Mouse (Mus musculus) heart, postnatal 25 days (tissue): ENCODE measurements around the gene Arxes2. TPM values are rescaled to one million over a fixed set of nuclear protein-coding genes. Genes with fewer than 3 reads are reported as not detected.
"Not testable (repeated sequence)": the region's sequence is repeated elsewhere in the genome, so short reads cannot be mapped to it uniquely, and the experiment has no call there.

Experiments
- DNase-seq: peaks from one replicate; pipeline ENCODE4 v3.0.0; 2022; ENCODE audit warnings: low spot score
- intact Hi-C: fragments of 180-260 bp; cut with DNase I; formaldehyde crosslinking; loops from one replicate; pipeline ENCODE4 v1.15.1; 2025
- total RNA-seq, 2 experiments: library from RNA; stranded (reverse); gene quantifications; 2 replicates each; pipeline ENCODE4 v1.2.3; 2021

The Arxes2 gene
- total RNA-seq, 2 experiments from 2014 or later, result 2.0 to 3.0 TPM

GRCm38 (mm10) chrX:136030331-136030730 lies 36.7 kb downstream of the Arxes2 start:
- intact Hi-C loops, result no loop called here
- DNase-seq, result no peak

- DNase-seq, intact Hi-C loops: not testable (repeated sequence)
Measured at GRCm38 (mm10) chrX:136032799-136033763, 39.5 kb downstream of the Arxes2 start, which contains the start of gene Arxes1. TSS of gene Arxes1 (plus strand) at chrX:136033367.

- intact Hi-C loops, result no loop called here
- no peak for DNase-seq
Measured at GRCm38 (mm10) chrX:136043726-136044125, 50.1 kb downstream of the Arxes2 start.

Other genes with a start within 250 kb of the Arxes2 start
- 10 to 100 TPM; 11.1 to 18.1 TPM for gene Bhlhb9, start 196.2 kb upstream of the Arxes2 start, total RNA-seq
- 1 to 10 TPM; 1.2 to 3.6 TPM for gene Gprasp2, start 154.8 kb upstream of the Arxes2 start, total RNA-seq
- gene Arxes1, start 39.5 kb downstream of the Arxes2 start, total RNA-seq, result under 1 TPM; 0.81 to 0.86 TPM
- gene Bex2, start 74.4 kb downstream of the Arxes2 start, total RNA-seq, result under 1 TPM in 1 of 2 experiments, not detected in 1; 0.29 TPM
- under 1 TPM in 1 of 2 experiments, not detected in 1; 0.22 TPM for gene Nxf3, start 91.4 kb downstream of the Arxes2 start, total RNA-seq
- 1 to 10 TPM in 1 of 2 experiments, under 1 TPM in 1; 0.83 to 1.1 TPM for gene Bex4, start 145.2 kb downstream of the Arxes2 start, total RNA-seq
- 10 to 100 TPM; 20.6 to 23.8 TPM for gene Tceal8, start 178.5 kb downstream of the Arxes2 start, total RNA-seq
- under 1 TPM; 0.50 to 0.94 TPM for gene Tceal5, start 210.1 kb downstream of the Arxes2 start, total RNA-seq
- 1 to 10 TPM in 1 of 2 experiments, under 1 TPM in 1; 0.95 to 1.3 TPM for gene Tceal7, start 221.0 kb downstream of the Arxes2 start, total RNA-seq
- 1 to 10 TPM; 2.0 to 3.6 TPM for gene Bex1, start 221.7 kb downstream of the Arxes2 start, total RNA-seq